Mouse (Mus musculus) stomach, postnatal 0 days (tissue): ENCODE results near the gene Ldlrad3.

ENCODE experiments used
- CTCF ChIP-seq: IDR thresholded peaks from 2 replicates; pipeline ENCODE4 v1.5.1; 2016; ENCODE audit warnings: antibody characterized with exemption, low read depth, mild to moderate bottlenecking, moderate library complexity
- EP300 ChIP-seq: optimal IDR thresholded peaks from 2 replicates; pipeline ENCODE3; 2016; ENCODE audit warnings: antibody characterized with exemption

DNA sequence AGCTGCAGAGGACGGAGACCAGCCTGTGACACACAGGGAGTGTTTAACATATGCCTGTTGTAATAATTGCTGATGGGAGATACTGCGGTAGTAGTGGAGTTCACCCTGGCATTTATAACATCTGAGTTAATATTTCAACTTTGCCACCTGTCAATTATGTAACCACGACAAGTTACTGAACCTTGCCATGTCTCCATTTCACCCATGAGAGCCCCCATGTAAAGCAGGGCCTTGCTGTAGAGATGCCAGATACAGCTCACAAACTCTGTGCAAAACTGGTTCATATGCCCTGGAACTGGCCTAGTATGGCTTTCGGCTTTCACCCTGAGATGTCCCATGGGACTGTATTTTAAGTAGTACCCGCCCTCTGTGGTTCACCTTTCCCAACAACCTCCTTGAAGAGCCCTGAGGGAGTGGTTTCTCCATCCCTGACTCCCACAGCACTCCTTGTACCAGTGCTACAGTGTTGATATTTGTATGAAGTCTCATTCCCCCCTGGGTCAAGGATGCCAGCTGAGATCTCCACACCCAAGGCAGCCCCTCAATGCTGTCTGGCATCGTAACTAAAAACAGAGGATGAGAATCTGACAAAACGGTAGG, 122.2 kb downstream of the Ldlrad3 start:
- TF ChIP-seq CTCF (no peak), EP300 (no peak)
